Mouse (Mus musculus) midbrain, embryonic 12.5 days (tissue): ENCODE results near the gene B4galnt1. TPM values are rescaled to one million over a fixed set of nuclear protein-coding genes. Genes with fewer than 3 reads are reported as not detected.
A peak's percentile ranks its signal among the peaks of the same experiment; 100 is the strongest.

Experiments
- ATAC-seq: fragments of 200-750 bp; cut with Nextera tagmentation; 2 replicates; pipeline ENCODE4 v1.8.0; 2017; ENCODE audit warnings: low read depth, moderate TSS enrichment, moderate library complexity; ENCODE audit not compliant: low FRiP score
- H3K27ac ChIP-seq: fragments of 300-500 bp; sonication (generic); replicated peaks from 2 replicates; pipeline ENCODE4 v1.5.1; 2016; ENCODE audit warnings: mild to moderate bottlenecking
- H3K27me3 ChIP-seq: fragments of 300-500 bp; sonication (generic); 2 replicates; pipeline ENCODE4 v1.6.1; 2016; ENCODE audit warnings: mild to moderate bottlenecking
- H3K36me3 ChIP-seq: fragments of 300-500 bp; sonication (generic); 2 replicates; pipeline ENCODE4 v1.6.1; 2016
- H3K4me1 ChIP-seq: fragments of 300-500 bp; sonication (generic); 2 replicates; pipeline ENCODE4 v1.6.1; 2016
- H3K4me2 ChIP-seq: fragments of 300-500 bp; sonication (generic); replicated peaks from 2 replicates; pipeline ENCODE4 v1.6.1; 2016; ENCODE audit warnings: mild to moderate bottlenecking, moderate library complexity
- H3K4me3 ChIP-seq: fragments of 300-500 bp; sonication (generic); 2 replicates; pipeline ENCODE4 v1.5.1; 2016; ENCODE audit warnings: mild to moderate bottlenecking
- H3K9ac ChIP-seq: fragments of 300-500 bp; sonication (generic); replicated peaks from 2 replicates; pipeline ENCODE4 v1.6.1; 2016; ENCODE audit warnings: mild to moderate bottlenecking, moderate library complexity
- H3K9me3 ChIP-seq: fragments of 300-500 bp; sonication (generic); 2 replicates; pipeline ENCODE4 v1.6.1; 2016; ENCODE audit warnings: mild to moderate bottlenecking
- WGBS: fragments of 180-500 bp; shearing (Covaris S2); methylation state at CpG from one replicate; pipeline ENCODE4 v1.1.7; 2016; 5-methylcytosine and 5-hydroxymethylcytosine counted together
- polyA plus RNA-seq: library from polyadenylated mRNA; unstranded; fragments of >200 nt; fragmentation: Nextera tagmentation; extraction: Ambion mirVana; gene quantifications from 2 replicates; pipeline ENCODE4 v1.2.1, GENCODE M21; 2016

B4galnt1 gene
- polyA plus RNA-seq, 1 experiment from 2014 or later: 17.7 TPM

DNA sequence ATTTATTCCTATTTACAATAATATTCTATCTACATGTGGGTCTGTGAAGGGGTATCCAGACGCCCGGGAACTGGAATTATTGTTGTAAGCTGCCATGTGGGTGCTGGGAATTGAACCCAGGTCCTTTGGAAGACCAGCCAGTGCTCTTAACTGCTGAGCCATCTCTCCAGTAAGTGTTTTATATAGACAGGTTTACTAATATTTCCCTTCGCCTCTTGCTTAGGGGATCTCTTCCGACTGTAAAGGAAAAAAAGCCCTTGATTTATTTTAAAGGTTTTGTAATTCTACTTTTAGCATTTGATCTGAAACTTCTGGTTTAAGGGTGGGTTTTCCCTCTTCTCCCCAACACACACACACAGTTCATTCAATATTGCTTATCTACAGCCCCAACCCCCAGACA is 835 bp upstream of the B4galnt1 start:
- Histone ChIP-seq H3K27me3 (peaks cover 54% of the 10 kb centered on the region), H3K4me2 (peak overlapping the region; percentile 99; the same call in 1 of the 2 replicates), H3K9ac (no peak overlapping the region), H3K36me3 (no peaks in the 10 kb centered on the region), H3K4me1 (peaks cover 20% of the 10 kb centered on the region), H3K27ac (no peak overlapping the region), H3K9me3 (no peaks in the 10 kb centered on the region), H3K4me3 (no peak overlapping the region)
- ATAC-seq: no peak
- WGBS: 92% methylated on average over 4 of the region's 4 CpGs

GRCm38 (mm10) chr10:127165354-127165653 is 279 bp downstream of the B4galnt1 start:
- Histone ChIP-seq H3K4me1 (peaks cover 27% of the 10 kb centered on the region), H3K4me2 (peak overlapping the region; percentile 99), H3K9me3 (no peaks in the 10 kb centered on the region), H3K9ac (peak overlapping the region; percentile 81), H3K4me3 (peak overlapping the region; percentile 63), H3K27ac (peak overlapping the region; percentile 69), H3K36me3 (no peaks in the 10 kb centered on the region), H3K27me3 (peaks cover 65% of the 10 kb centered on the region)
- WGBS: under 1% methylated on average over 37 of the region's 42 CpGs
- ATAC-seq: peak; percentile 69

DNA sequence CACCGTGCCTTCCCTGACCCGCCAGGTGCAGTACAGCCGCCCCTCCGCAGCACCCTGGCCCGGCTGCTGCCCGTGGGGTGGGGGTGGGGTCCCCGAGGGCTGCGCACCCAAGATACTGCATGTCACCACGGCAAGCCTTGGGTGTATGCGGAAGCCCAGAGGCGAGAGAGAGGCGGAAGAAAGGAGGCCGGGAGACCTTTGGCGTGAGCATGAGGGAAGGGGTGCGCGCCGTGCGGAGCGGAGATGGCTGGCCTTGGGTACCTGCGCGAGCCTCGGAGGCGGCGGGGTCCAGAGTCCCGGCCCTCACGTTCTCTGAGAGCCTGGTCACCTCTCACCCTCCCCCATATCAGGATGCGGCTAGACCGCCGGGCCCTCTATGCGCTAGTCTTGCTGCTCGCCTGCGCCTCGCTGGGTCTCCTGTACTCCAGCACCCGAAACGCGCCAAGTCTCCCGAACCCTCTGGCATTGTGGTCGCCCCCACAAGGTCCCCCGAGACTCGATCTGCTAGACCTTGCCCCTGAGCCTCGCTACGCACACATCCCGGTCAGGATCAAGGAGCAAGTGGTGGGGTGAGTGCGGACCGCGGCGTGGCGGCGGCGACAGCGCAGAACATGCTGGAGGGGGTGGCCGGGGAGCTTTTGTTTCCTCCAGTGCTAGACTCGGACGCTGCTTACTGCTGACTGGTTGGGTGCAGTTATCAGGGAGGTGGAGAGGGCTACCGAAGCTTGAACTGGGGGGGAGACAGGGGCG is 804 bp downstream of the B4galnt1 start:
- under 1% methylated on average over 56 of the region's 56 CpGs for WGBS
- peaks cover 70% of the 10 kb centered on the region for H3K27me3 ChIP-seq

GRCm38 (mm10) chr10:127166404-127166715 is 1.3 kb downstream of the B4galnt1 start:
- no peak for ATAC-seq
- peak overlapping the region; percentile 69; the same call in 1 of the 2 replicates for H3K27ac ChIP-seq
- H3K36me3 ChIP-seq: no peaks in the 10 kb centered on the region
- H3K9ac ChIP-seq: peak overlapping the region; percentile 81
- H3K4me2 ChIP-seq: peak overlapping the region; percentile 99
- H3K9me3 ChIP-seq: no peaks in the 10 kb centered on the region
- peak overlapping the region; percentile 63 for H3K4me3 ChIP-seq
- peaks cover 36% of the 10 kb centered on the region for H3K4me1 ChIP-seq
- peaks cover 75% of the 10 kb centered on the region for H3K27me3 ChIP-seq
- WGBS: 3% methylated on average over 11 of the region's 11 CpGs

More for the DNA sequence above, 804 bp downstream of the B4galnt1 start:
- H3K27ac ChIP-seq: peak overlapping the region; percentile 69
- no peaks in the 10 kb centered on the region for H3K9me3 ChIP-seq
- peak overlapping the region; percentile 63 for H3K4me3 ChIP-seq
- peaks cover 32% of the 10 kb centered on the region for H3K4me1 ChIP-seq
- H3K36me3 ChIP-seq: no peaks in the 10 kb centered on the region
- peak overlapping the region; percentile 81 for H3K9ac ChIP-seq
- ATAC-seq: peak; percentile 29
- H3K4me2 ChIP-seq: peak overlapping the region; percentile 99

DNA sequence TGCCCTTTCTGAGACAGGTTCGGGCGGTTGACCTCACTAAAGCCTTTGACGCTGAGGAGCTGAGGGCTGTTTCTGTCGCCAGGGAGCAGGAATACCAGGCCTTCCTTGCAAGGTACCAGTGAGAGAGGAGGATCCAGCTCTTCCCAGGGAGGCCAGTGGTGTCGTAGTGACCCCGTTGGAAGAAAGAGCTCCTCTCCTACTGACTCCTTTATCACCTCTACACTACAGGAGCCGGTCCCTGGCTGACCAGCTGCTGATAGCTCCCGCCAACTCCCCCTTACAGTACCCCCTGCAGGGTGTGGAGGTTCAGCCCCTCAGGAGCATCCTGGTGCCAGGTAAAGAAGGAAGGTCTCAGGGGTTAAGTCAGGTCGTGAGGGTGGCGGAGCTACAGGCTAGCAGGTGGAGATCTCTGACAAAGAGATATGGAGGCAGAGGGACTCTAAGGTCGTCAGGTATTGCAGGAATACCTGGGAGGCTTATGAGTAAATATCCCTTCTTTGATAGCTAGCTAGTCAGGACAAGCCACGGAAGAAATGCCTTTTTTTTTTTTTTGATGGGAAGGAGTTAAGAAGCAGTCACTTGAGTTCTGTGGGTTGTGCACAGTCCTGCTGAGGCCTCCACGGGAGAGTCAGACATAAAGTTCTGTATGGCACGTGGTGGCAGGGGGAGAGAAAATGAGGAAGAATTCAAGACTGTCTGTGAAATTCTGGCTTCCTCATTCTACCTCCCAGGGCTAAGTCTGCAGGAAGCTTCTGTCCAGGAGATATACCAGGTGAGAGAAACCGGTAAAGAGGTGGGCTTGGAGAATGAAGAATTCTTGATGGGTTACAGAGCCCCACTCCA is 2.0 kb downstream of the B4galnt1 start:
- 20% methylated on average over 15 of the region's 15 CpGs for WGBS
- H3K4me3 ChIP-seq: peak overlapping the region; percentile 63

GRCm38 (mm10) chr10:127167614-127168192 is 2.7 kb downstream of the B4galnt1 start:
- Histone ChIP-seq H3K4me3 (no peak overlapping the region), H3K4me1 (peaks cover 36% of the 10 kb centered on the region), H3K9me3 (no peaks in the 10 kb centered on the region), H3K36me3 (no peaks in the 10 kb centered on the region), H3K4me2 (no peak overlapping the region), H3K9ac (no peak overlapping the region), H3K27ac (no peak overlapping the region), H3K27me3 (peaks cover 86% of the 10 kb centered on the region)
- no peak for ATAC-seq
- WGBS: 55% methylated on average over 10 of the region's 10 CpGs

More for the DNA sequence above, 2.0 kb downstream of the B4galnt1 start:
- H3K4me2 ChIP-seq: peak overlapping the region; percentile 99
- H3K9ac ChIP-seq: peak overlapping the region; percentile 81
- peaks cover 36% of the 10 kb centered on the region for H3K4me1 ChIP-seq
- ATAC-seq: no peak
- 0 out of 2 replicates have a peak overlapping the region, but pooled peaks have one; percentile 69 for H3K27ac ChIP-seq
- peaks cover 82% of the 10 kb centered on the region for H3K27me3 ChIP-seq
- no peaks in the 10 kb centered on the region for H3K36me3 ChIP-seq
- H3K9me3 ChIP-seq: no peaks in the 10 kb centered on the region

GRCm38 (mm10) chr10:127170002-127170401 is 5.0 kb downstream of the B4galnt1 start:
- WGBS: 2% methylated on average over 22 of the region's 22 CpGs
- Histone ChIP-seq H3K36me3 (no peaks in the 10 kb centered on the region), H3K27ac (no peak overlapping the region), H3K9me3 (no peaks in the 10 kb centered on the region), H3K4me1 (peaks cover 33% of the 10 kb centered on the region), H3K4me3 (peak overlapping the region; percentile 32), H3K9ac (no peak overlapping the region), H3K27me3 (peaks cover 88% of the 10 kb centered on the region), H3K4me2 (peak overlapping the region; percentile 54)
- ATAC-seq: no peak

DNA sequence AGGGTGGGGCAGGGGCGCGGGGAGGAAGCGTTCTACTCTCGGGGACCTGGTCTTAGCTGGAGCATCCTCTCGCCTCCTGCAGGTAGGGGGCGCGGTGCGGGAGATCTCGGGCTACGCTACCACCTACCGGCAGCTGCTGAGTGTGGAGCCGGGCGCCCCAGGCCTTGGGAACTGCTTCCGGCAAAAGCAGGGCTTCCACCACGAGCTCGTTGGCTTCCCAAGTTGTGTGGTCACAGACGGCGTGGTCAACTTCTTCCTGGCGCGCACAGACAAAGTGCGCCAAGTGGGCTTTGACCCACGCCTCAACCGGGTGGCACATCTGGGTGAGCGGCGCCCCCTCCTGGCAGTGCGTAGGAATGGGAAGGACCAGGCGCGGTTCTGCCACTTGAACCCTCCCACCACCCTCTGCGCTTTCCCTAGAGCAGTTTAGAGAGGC is 5.8 kb downstream of the B4galnt1 start:
- peaks cover 26% of the 10 kb centered on the region for H3K4me1 ChIP-seq
- H3K36me3 ChIP-seq: no peaks in the 10 kb centered on the region
- H3K27ac ChIP-seq: no peak overlapping the region
- H3K4me2 ChIP-seq: peak overlapping the region; percentile 54
- H3K4me3 ChIP-seq: peak overlapping the region; percentile 32
- no peaks in the 10 kb centered on the region for H3K9me3 ChIP-seq
- peaks cover 80% of the 10 kb centered on the region for H3K27me3 ChIP-seq
- no peak overlapping the region for H3K9ac ChIP-seq
- 1% methylated on average over 29 of the region's 29 CpGs for whole genome bisulfite sequencing
- ATAC-seq: peak; percentile 70

GRCm38 (mm10) chr10:127171631-127172200 is 6.7 kb downstream of the B4galnt1 start:
- Histone ChIP-seq H3K4me1 (peaks cover 18% of the 10 kb centered on the region), H3K27ac (no peak overlapping the region), H3K27me3 (peaks cover 80% of the 10 kb centered on the region), H3K4me3 (no peak overlapping the region), H3K9me3 (no peaks in the 10 kb centered on the region), H3K4me2 (no peak overlapping the region), H3K9ac (no peak overlapping the region), H3K36me3 (no peaks in the 10 kb centered on the region)
- 86% methylated on average over 15 of the region's 15 CpGs for WGBS
- ATAC-seq: no peak

DNA sequence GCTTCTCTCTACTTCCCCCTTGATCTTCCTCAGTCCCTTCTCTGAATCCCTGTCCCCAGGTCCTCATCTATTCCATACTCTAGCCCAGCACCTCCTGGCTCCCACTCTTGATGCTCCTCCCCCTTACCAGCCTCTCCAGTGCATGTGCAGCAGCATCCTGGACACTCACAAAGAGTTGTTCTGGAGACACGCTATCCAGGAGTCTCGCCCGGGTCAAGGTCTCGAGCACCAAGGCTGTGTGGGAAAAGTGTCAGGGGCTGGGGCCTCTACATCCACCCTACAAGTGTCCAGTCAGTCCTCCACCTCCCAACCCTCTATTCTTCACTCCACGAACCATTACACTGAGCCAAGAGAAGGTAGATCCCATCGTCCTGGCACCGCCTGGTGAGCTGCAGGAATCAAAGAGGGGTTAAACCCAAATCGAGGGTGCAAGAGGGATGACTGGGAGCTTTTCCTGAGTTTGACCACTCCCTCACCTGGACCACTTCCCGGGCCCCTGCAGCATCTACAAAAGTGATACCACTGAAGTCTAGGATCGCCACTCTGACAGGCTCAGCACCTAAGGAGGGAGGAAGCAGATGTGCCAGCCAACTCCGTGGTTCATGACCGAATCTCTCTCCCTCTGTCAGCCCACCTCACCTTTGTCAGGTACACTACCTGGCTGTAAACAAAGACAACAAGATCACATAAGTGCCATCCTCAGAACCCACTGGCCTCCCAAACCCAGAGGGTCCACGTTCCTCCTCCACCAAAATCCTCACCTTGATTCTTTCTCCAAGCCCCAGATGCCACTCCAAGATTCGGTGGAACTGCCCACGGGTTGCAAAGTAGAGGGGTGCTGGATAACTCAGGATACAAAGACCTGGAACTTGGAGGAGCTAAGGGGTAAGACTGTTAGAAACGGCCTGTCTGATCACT is 8.4 kb downstream of the B4galnt1 start:
- H3K27me3 ChIP-seq: peaks cover 81% of the 10 kb centered on the region

GRCm38 (mm10) chr10:127174170-127174569 is 9.1 kb downstream of the B4galnt1 start:
- 91% methylated on average over 7 of the region's 7 CpGs for WGBS
- no peaks in the 10 kb centered on the region for H3K9me3 ChIP-seq
- H3K27ac ChIP-seq: no peak overlapping the region
- no peak overlapping the region for H3K4me3 ChIP-seq
- ATAC-seq: no peak
- H3K27me3 ChIP-seq: peaks cover 81% of the 10 kb centered on the region
- H3K4me1 ChIP-seq: peaks cover 28% of the 10 kb centered on the region
- no peak overlapping the region for H3K4me2 ChIP-seq
- H3K9ac ChIP-seq: no peak overlapping the region
- H3K36me3 ChIP-seq: no peaks in the 10 kb centered on the region

More for the DNA sequence above, 8.4 kb downstream of the B4galnt1 start:
- Histone ChIP-seq H3K4me1 (peaks cover 24% of the 10 kb centered on the region), H3K9ac (no peak overlapping the region), H3K36me3 (no peaks in the 10 kb centered on the region), H3K4me2 (no peak overlapping the region), H3K4me3 (no peak overlapping the region), H3K27ac (no peak overlapping the region), H3K9me3 (no peaks in the 10 kb centered on the region)
- ATAC-seq: no peak
- WGBS: 80% methylated on average over 16 of the region's 16 CpGs
